24 mouse cellular contexts compared by ENCODE assay signal in genomic region chr5:143153756-143154155, GRCm38 (mm10). TPM values are rescaled to one million over a fixed set of nuclear protein-coding genes. Genes with fewer than 3 reads are reported as not detected.
"Had no signal": no experiment of that assay in that cellular context is flagged by ENCODE, and none has a peak within 500 bp of the region (broad histone marks: within the 10 kb centered on the region; RNA-seq: fewer than 3 reads in every experiment).

No protein-coding gene starts in this region.

- H3K4me2 ChIP-seq: intestine, embryonic 15.5 days; limb, embryonic 12.5 days; limb, embryonic 15.5 days; liver, embryonic 11.5 days; lung, embryonic 15.5 days; midbrain, embryonic 11.5 days had no signal

- H3K9ac ChIP-seq: intestine, embryonic 15.5 days; limb, embryonic 12.5 days; limb, embryonic 15.5 days; liver, embryonic 14.5 days; liver, postnatal 0 days; lung, embryonic 15.5 days had no signal

- H3K4me3 ChIP-seq: intestine, embryonic 15.5 days; limb, embryonic 12.5 days; limb, embryonic 15.5 days; lung, embryonic 15.5 days had no signal

- H3K9me3 ChIP-seq: intestine, embryonic 15.5 days; limb, embryonic 15.5 days; lung, embryonic 15.5 days had no signal

- H3K4me1 ChIP-seq: lung, embryonic 15.5 days had no signal

- DNase-seq: left cerebral cortex, postnatal 4 days; liver, postnatal 0 days; lung, postnatal 10 days; lung, postnatal 36 days; midbrain, embryonic 14.5 days; right cerebral cortex, postnatal 14 days; right cerebral cortex, postnatal 4 days; thymus, adult 2 months; thymus, postnatal 14 days; thymus, postnatal 4 days had no signal

- H3K27ac ChIP-seq: intestine, embryonic 15.5 days; kidney, postnatal 0 days; limb, embryonic 12.5 days; limb, embryonic 15.5 days; liver, embryonic 14.5 days; lung, embryonic 15.5 days; stomach, postnatal 0 days had no signal

- ATAC-seq: hindbrain, embryonic 16.5 days; intestine, embryonic 15.5 days; liver, postnatal 0 days had no signal

- H3K36me3 ChIP-seq: intestine, embryonic 15.5 days; limb, embryonic 12.5 days; limb, embryonic 15.5 days; lung, embryonic 15.5 days had no signal

RNA-seq across cellular contexts. Expression of gene Olfr718-ps1, which starts 6.4 kb away (rescaled TPM):
- polyA plus RNA-seq: hindbrain, embryonic 16.5 days; kidney, postnatal 0 days; limb, embryonic 12.5 days; limb, embryonic 15.5 days; liver, embryonic 11.5 days; liver, embryonic 14.5 days; lung, embryonic 15.5 days; midbrain, embryonic 11.5 days; midbrain, embryonic 14.5 days; midbrain, postnatal 0 days; neural tube, embryonic 11.5 days; stomach, postnatal 0 days; thymus, adult 2 months had no signal

RNA-seq across cellular contexts. Expression of gene Spdye4b, which starts 27.1 kb away (rescaled TPM):
- polyA plus RNA-seq: hindbrain, embryonic 16.5 days; intestine, embryonic 15.5 days; kidney, postnatal 0 days; limb, embryonic 12.5 days; limb, embryonic 15.5 days; liver, embryonic 11.5 days; liver, embryonic 14.5 days; liver, postnatal 0 days; lung, embryonic 15.5 days; midbrain, embryonic 11.5 days; midbrain, embryonic 14.5 days; midbrain, postnatal 0 days; neural tube, embryonic 11.5 days; neural tube, embryonic 14.5 days; stomach, embryonic 14.5 days; stomach, postnatal 0 days had no signal
